Mouse (Mus musculus): ENCODE data around the gene Dvl3.

GRCm38 (mm10) chr16:20551691-20552090, 34.9 kb downstream of the Dvl3 start:
- no peak for TF ChIP-seq POLR2A (IDR thresholded peaks at IDR 0.05; ENCODE audit: insufficient read depth, low read depth, low read length)
- no peak for TF ChIP-seq CTCF (IDR thresholded peaks at IDR 0.05; ENCODE audit: insufficient read depth, low read depth, low read length)
